Mouse (Mus musculus) megakaryocyte, embryonic 14.5 days (primary cell): ENCODE results near the gene BC003965. TPM values are rescaled to one million over a fixed set of nuclear protein-coding genes. Genes with fewer than 3 reads are reported as not detected.
"Not testable (repeated sequence)": the region's sequence is repeated elsewhere in the genome, so short reads cannot be mapped to it uniquely, and the experiment has no call there.

ENCODE experiments used
- H3K27me3 ChIP-seq: replicated peaks from 2 replicates; pipeline ENCODE3; 2012; ENCODE audit warnings: inconsistent platforms
- H3K36me3 ChIP-seq: replicated peaks from 2 replicates; pipeline ENCODE3; 2012; ENCODE audit warnings: low read length, inconsistent platforms, mixed read lengths
- H3K4me1 ChIP-seq: 2 replicates; pipeline ENCODE4 v1.6.1; 2012; ENCODE audit warnings: inconsistent platforms
- H3K4me3 ChIP-seq: replicated peaks from 2 replicates; pipeline ENCODE3; 2012; ENCODE audit warnings: moderate library complexity, mild to moderate bottlenecking, inconsistent platforms
- H3K9me3 ChIP-seq: 2 replicates; pipeline ENCODE4 v1.6.1; 2012; ENCODE audit warnings: inconsistent platforms
- FLI1 ChIP-seq: IDR thresholded peaks from 2 replicates; pipeline ENCODE4 v1.6.1; 2012; ENCODE audit warnings: low read length, inconsistent platforms, mixed read lengths
- GATA1 ChIP-seq: IDR thresholded peaks from 3 replicates; pipeline ENCODE4 v1.6.1; 2012; ENCODE audit warnings: mixed read lengths, low read length, inconsistent platforms, borderline replicate concordance
- polyA plus RNA-seq: library from polyadenylated mRNA; stranded (reverse); fragments of >175 nt; gene quantifications from 2 replicates; pipeline ENCODE4 v1.2.3, GENCODE M21; 2012; ENCODE audit warnings: low replicate concordance; ENCODE audit not compliant: insufficient read depth

The BC003965 gene
- polyA plus RNA-seq, 1 experiment: 33.2 TPM

DNA sequence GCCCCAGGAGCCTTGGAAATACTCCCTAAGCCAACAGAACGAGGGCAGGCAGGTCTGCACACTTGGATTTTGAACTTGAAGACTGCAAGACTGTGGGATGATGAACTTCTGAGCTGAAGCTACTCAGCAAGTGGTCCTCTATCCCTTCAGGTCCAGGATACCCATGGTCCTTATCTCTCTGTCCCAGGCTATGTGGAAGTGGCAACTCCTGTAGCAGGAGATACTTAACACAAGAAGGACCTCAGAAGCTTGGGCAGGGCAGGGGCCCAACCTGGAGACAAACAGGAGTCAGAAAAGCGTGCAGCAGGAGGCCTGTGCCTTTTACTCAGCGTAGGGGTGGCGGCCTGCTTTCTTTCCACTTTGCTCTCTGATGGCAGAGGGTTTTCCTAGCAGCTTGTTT is 41.3 kb downstream of the BC003965 start:
- Histone ChIP-seq H3K36me3 (peaks cover 73% of the 10 kb centered on the region), H3K4me3 (peak overlapping the region; percentile 90), H3K27me3 (no peaks in the 10 kb centered on the region), H3K4me1 (peaks cover 84% of the 10 kb centered on the region), H3K9me3 (no peaks in the 10 kb centered on the region)
- no peak for TF ChIP-seq FLI1
- TF ChIP-seq GATA1: no peak

DNA sequence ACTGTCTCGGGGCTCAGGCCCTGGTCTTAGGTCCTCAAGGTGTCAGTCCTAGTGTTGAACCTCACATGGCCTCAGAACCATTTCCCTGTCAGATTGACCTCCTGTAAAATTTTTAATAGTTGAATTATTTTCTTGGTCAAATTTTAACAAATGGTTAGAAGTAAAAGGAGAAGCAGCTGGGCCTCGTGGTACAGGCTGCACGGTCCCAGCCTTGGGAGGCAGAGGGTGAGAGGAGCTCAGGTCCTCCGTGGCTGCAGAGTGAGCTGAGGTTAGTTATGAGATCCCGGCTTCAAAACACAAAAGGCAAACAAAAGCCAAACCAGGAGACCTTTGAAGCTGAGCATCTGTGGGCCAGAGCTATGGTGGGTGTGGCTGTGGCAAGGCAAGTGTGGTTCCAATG is 43.6 kb downstream of the BC003965 start:
- Histone ChIP-seq H3K27me3 (no peaks in the 10 kb centered on the region), H3K36me3 (peaks cover 72% of the 10 kb centered on the region), H3K9me3 (no peaks in the 10 kb centered on the region), H3K4me1 (peaks cover 66% of the 10 kb centered on the region), H3K4me3 (peak overlapping the region; percentile 11)
- TF ChIP-seq GATA1 (no peak), FLI1 (no peak)

DNA sequence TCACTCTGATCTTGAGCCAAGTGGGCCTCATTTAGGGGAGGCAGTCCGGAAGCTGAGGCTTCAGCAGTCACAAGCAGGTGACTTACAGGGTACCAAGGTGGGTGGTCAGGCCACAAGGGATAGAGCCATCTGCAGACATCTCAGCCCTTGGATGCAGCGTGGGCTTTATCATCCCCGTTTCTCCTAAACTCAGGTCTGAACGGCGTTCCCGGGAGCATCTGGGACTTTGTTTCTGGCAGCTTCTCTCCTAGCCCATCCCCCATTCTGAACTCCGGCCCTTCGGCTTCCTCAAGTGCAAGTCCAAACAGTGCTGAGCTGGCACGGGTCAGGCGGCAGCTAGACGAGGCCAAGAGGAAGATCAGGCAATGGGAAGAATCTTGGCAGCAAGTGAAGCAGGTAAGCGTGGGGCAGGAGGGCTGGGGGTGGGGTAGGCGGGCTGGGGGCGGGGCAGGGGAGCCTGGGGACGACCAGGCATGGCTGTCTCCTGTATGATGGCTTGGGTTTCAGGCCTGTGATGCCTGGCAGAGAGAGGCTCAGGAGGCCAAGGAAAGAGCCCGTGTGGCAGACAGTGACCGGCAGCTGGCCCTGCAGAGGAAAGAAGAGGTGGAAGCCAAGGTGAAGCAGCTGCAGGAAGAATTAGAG is 45.8 kb downstream of the BC003965 start:
- H3K4me1 ChIP-seq: peaks cover 44% of the 10 kb centered on the region
- H3K36me3 ChIP-seq: peaks cover 74% of the 10 kb centered on the region
- H3K9me3 ChIP-seq, H3K27me3 ChIP-seq, H3K4me3 ChIP-seq: not testable (repeated sequence)

DNA sequence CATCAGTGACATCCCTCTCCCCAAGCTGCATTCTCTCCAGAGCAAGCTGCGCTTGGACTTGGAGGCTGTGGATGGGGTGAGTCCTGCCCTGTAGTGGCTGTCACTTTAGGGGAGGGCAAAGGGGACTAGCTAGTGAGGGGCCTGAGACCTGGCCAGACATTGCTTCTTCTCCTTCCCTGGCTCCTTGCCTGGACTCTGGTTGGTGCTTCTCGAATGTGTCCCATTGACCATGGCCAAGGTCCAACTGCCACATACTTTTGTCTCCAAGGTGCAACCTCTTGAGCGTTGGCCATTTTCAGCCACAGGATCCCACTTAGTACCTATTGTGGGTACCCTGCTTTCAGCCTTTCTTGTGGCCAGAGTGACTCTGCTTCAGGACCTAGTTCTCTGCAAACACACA is 46.3 kb downstream of the BC003965 start:
- Histone ChIP-seq H3K27me3 (no peaks in the 10 kb centered on the region), H3K4me3 (no peak overlapping the region), H3K4me1 (peaks cover 43% of the 10 kb centered on the region), H3K9me3 (no peaks in the 10 kb centered on the region), H3K36me3 (peaks cover 74% of the 10 kb centered on the region)
- TF ChIP-seq FLI1 (no peak), GATA1 (no peak)

DNA sequence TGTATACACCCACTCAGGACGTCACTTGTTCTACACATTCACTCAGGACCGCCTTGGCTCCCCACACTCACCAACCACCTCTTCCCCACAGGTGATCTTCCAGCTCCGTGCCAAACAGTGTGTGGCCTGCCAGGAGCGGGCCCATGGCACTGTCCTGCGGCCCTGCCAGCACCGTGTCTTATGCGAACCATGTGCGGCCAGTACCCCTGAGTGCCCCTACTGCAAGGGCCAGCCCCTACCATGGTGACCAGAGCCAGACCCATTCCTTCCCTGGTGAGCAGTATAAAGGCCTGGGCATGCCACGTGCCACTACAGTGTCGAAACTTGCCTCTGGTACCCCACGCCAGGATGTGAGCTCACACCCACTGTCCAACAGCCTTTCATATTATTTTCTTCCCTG is 47.3 kb downstream of the BC003965 start:
- Histone ChIP-seq H3K4me1 (peaks cover 35% of the 10 kb centered on the region), H3K36me3 (peaks cover 74% of the 10 kb centered on the region)
- H3K4me3 ChIP-seq, H3K27me3 ChIP-seq, H3K9me3 ChIP-seq: not testable (repeated sequence)

DNA sequence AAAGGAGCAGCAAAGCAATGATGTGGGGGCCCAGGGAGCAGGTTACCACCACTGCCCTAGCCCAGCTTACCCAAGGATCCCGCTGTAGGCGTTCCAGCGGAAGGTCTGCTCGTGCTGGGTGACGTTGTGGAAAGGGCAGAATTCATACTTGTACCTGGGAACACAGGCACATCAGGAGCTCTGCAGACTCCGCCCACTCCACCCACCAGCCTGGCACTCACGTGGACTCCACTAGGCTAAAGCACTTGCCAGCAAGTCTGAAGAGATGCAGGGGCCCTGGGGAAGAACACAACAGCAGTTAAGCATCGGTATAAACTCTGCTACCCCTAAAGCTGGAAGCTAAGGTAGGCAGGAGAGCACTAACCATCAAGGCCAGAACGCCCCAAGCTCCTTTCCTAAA is 51.3 kb downstream of the BC003965 start:
- Histone ChIP-seq H3K36me3 (peaks cover 43% of the 10 kb centered on the region), H3K4me1 (peaks cover 22% of the 10 kb centered on the region), H3K27me3 (no peaks in the 10 kb centered on the region), H3K4me3 (no peak overlapping the region), H3K9me3 (no peaks in the 10 kb centered on the region)
- TF ChIP-seq FLI1 (no peak), GATA1 (no peak)

Other genes with a start within 250 kb of the BC003965 start
- 20.5 and 36.6 TPM in 2 replicates for gene Mapk8ip3, start 247.6 kb upstream of the BC003965 start, polyA plus RNA-seq
- gene Jpt2, start 223.9 kb upstream of the BC003965 start, polyA plus RNA-seq: 3.5 and 8.6 TPM in 2 replicates
- gene Cramp1l, start 168.8 kb upstream of the BC003965 start, polyA plus RNA-seq: 4.5 and 5.5 TPM in 2 replicates
- 6.9 and 7.4 TPM in 2 replicates for gene Ift140, start 168.5 kb upstream of the BC003965 start, polyA plus RNA-seq
- gene Tmem204, start 101.0 kb upstream of the BC003965 start, polyA plus RNA-seq: not detected in 2 replicates
- gene Telo2, start 68.6 kb upstream of the BC003965 start, polyA plus RNA-seq: 9.1 and 27.2 TPM in 2 replicates
- gene Ptx4, start 63.8 kb upstream of the BC003965 start, polyA plus RNA-seq: 0.12 TPM in 1 of 2 replicates, not detected in the other
- gene Clcn7, start 51.2 kb upstream of the BC003965 start, polyA plus RNA-seq: 17.8 and 22.0 TPM in 2 replicates
- not detected in 2 replicates for gene Ccdc154, start 22.1 kb upstream of the BC003965 start, polyA plus RNA-seq
- gene Gm38655, start 9.1 kb upstream of the BC003965 start, polyA plus RNA-seq: not detected in 2 replicates
- gene Unkl, start 3.8 kb downstream of the BC003965 start, polyA plus RNA-seq: 20.2 and 51.9 TPM in 2 replicates
- 27.2 and 30.1 TPM in 2 replicates for gene Gnptg, start 55.6 kb downstream of the BC003965 start, polyA plus RNA-seq
- 12.5 and 25.4 TPM in 2 replicates for gene Tsr3, start 55.6 kb downstream of the BC003965 start, polyA plus RNA-seq
- 1.7 and 2.7 TPM in 2 replicates for gene Baiap3, start 71.8 kb downstream of the BC003965 start, polyA plus RNA-seq
- 72.7 and 190 TPM in 2 replicates for gene Ube2i, start 90.1 kb downstream of the BC003965 start, polyA plus RNA-seq
- gene Prss34, start 113.8 kb downstream of the BC003965 start, polyA plus RNA-seq: 1.5 and 34.1 TPM in 2 replicates
- 0.68 TPM in 1 of 2 replicates, not detected in the other for gene Prss28, start 124.1 kb downstream of the BC003965 start, polyA plus RNA-seq
- gene Prss29, start 134.1 kb downstream of the BC003965 start, polyA plus RNA-seq: not detected in 2 replicates
- 0.23 TPM in 1 of 2 replicates, not detected in the other for gene Tpsab1, start 161.0 kb downstream of the BC003965 start, polyA plus RNA-seq
- gene Tpsb2, start 181.8 kb downstream of the BC003965 start, polyA plus RNA-seq: 0.26 TPM in 1 of 2 replicates, not detected in the other
- gene Tpsg1, start 184.7 kb downstream of the BC003965 start, polyA plus RNA-seq: not detected in 2 replicates
- not detected in 2 replicates for gene Cacna1h, start 249.2 kb downstream of the BC003965 start, polyA plus RNA-seq